Mouse (Mus musculus): ENCODE measurements at regions not wholly inside any gene's neighbourhood (a gene's known extent, or its start where the extent isn't known, plus 50 kb on each side); places are given as distances from the start of the nearest gene placed in this dataset.

- in situ Hi-C loops (cut with MseI, MboI) = loop anchor here (25.0 kb wide), 1 partner anchor 686 kb away; the partner anchor contains the start of gene Emx2 (in 2 of the 2)
These were observed 78.1 kb downstream of the Fam204a start for GRCm38 (mm10) chr19:60148313-60148965.

- in situ Hi-C loops (cut with MseI, MboI) = loop anchor here (25.0 kb wide), 1 partner anchor 684 kb away; the partner anchor contains the start of gene Emx2 (in 2 of the 2)
These were observed 79.9 kb downstream of the Fam204a start for GRCm38 (mm10) chr19:60146451-60147190.

- in situ Hi-C loops (cut with MseI, MboI) = loop anchor here (25.0 kb wide), 1 partner anchor 683 kb away; the partner anchor contains the start of gene Emx2 (in 2 of the 2)
These were observed 81.3 kb downstream of the Fam204a start for GRCm38 (mm10) chr19:60145242-60145641.

- in situ Hi-C loops (cut with MseI, MboI) = loop anchor here (25.0 kb wide), 1 partner anchor 682 kb away; the partner anchor contains the start of gene Emx2 (in 2 of the 2)
These were observed 82.0 kb downstream of the Fam204a start for GRCm38 (mm10) chr19:60144336-60144989.

- in situ Hi-C loops (cut with MseI, MboI) = loop anchor here (25.0 kb wide), 1 partner anchor 677 kb away; the partner anchor contains the start of gene Emx2 (in 2 of the 2)
These were observed 87.6 kb downstream of the Fam204a start for GRCm38 (mm10) chr19:60138881-60139280.

- in situ Hi-C loops (cut with MseI, MboI) = loop anchor here (25.0 kb wide), 1 partner anchor 674 kb away; the partner anchor contains the start of gene Emx2 (in 2 of the 2)
These were observed 90.0 kb downstream of the Fam204a start for GRCm38 (mm10) chr19:60136491-60136890.

- in situ Hi-C loops (cut with MseI, MboI) = loop anchor here (25.0 kb wide), 1 partner anchor 672 kb away; the partner anchor contains the start of gene Emx2 (in 2 of the 2)
These were observed 91.8 kb downstream of the Fam204a start for GRCm38 (mm10) chr19:60134447-60135328.

GRCm38 (mm10) chr19:60129635-60130034 lies 96.9 kb downstream of the Fam204a start:
- in situ Hi-C loops (cut with MseI, MboI) = loop anchor here (25.0 kb wide), 1 partner anchor 667 kb away; the partner anchor contains the start of gene Emx2 (in 2 of the 2)

GRCm38 (mm10) chr19:60124638-60125037 lies 101.9 kb downstream of the Fam204a start:
- in situ Hi-C loops (cut with MseI, MboI) = loop anchor here (25.0 kb wide), 1 partner anchor 662 kb away; the partner anchor contains the start of gene Emx2 (in 2 of the 2)

- in situ Hi-C loops (cut with MseI, MboI) = no loop called here
These were observed 105.6 kb downstream of the Fam204a start for GRCm38 (mm10) chr19:60120917-60121316.

- in situ Hi-C loops (cut with MseI, MboI) = no loop called here
These were observed 107.5 kb downstream of the Fam204a start for GRCm38 (mm10) chr19:60119051-60119450.

- in situ Hi-C loops (cut with MseI, MboI) = no loop called here
These were observed 112.7 kb downstream of the Fam204a start for GRCm38 (mm10) chr19:60113666-60114388.

- in situ Hi-C loops (cut with MseI, MboI) = no loop called here
These were observed 116.2 kb downstream of the Fam204a start for GRCm38 (mm10) chr19:60110278-60110677.

GRCm38 (mm10) chr19:60109488-60109887 lies 117.0 kb downstream of the Fam204a start:
- in situ Hi-C loops (cut with MseI, MboI) = no loop called here

- in situ Hi-C loops (cut with MseI, MboI) = no loop called here
These were observed 128.6 kb downstream of the Fam204a start for GRCm38 (mm10) chr19:60097915-60098314.

- in situ Hi-C loops (cut with MseI, MboI) = no loop called here
These were observed 131.5 kb upstream of the Rab11fip2 start for GRCm38 (mm10) chr19:60074986-60075385.

- in situ Hi-C loops (cut with MseI, MboI) = no loop called here
These were observed 129.9 kb upstream of the Rab11fip2 start for GRCm38 (mm10) chr19:60073328-60073727.

GRCm38 (mm10) chr19:60066183-60066582 lies 122.7 kb upstream of the Rab11fip2 start:
- in situ Hi-C loops (cut with MseI, MboI) = no loop called here

- in situ Hi-C loops (cut with MseI, MboI) = no loop called here
These were observed 111.8 kb upstream of the Rab11fip2 start for GRCm38 (mm10) chr19:60055121-60055874.

All from mouse trophoblast stem cell (cell line).